28 mouse cellular contexts compared by ENCODE assay signal in the genomic region with DNA sequence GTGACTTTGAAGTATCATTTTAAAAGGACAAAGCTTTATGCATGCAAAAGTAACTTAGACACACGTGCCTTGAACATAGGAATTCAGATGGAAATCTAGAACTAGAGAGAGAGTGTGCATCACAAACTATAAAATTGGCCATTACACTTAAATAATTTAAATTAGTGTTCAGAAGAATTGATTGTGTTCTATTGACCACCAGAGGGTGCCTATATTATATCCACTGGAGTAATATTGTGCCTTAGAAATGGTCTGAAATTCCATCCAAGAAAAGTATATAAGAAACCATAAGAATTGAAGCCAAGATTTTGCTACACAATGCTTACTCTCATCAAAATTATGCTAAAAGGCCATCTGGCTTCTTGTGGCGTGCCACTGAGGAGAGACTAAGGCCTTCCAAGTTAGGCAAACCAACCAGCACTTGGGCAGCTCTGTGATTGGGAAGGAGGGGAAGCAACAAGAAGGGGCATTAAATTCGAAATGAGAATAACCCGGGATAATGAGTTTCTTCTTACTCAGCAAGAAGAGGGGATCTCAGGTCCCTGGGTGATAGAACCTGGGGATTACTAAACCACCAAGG. TPM values are rescaled to one million over a fixed set of nuclear protein-coding genes. Genes with fewer than 3 reads are reported as not detected.
DNase-seq lines count a peak whose midpoint lies in the region; ATAC-seq and TF ChIP-seq lines count a peak whose summit lies in the region.
"Had no signal": no experiment of that assay in that cellular context is flagged by ENCODE, and none has a peak within 500 bp of the region (broad histone marks: within the 10 kb centered on the region; RNA-seq: fewer than 3 reads in every experiment).

No protein-coding gene starts in this region.

- peak; percentile 37 for DNase-seq in hindbrain, postnatal 0 days (ENCODE audit: low spot score)
- DNase-seq in hindbrain, embryonic 11.5 days (ENCODE audit: low spot score) = no peak
- DNase-seq in midbrain, embryonic 14.5 days = peak; percentile 40
- peak; percentile 62 for DNase-seq in forebrain, postnatal 0 days
- DNase-seq in urinary bladder, postnatal 4 days (ENCODE audit: low spot score in 2 of 2) = no peak
- DNase-seq: adrenal gland, adult 8-10 months; cerebellum, adult 18-20 months; embryo, embryonic 11 days; gastrocnemius, postnatal 10 days; heart, postnatal 4 days; kidney, adult 2 months; lung, adult 2 months; thymus, adult 2 months; thymus, postnatal 4 days had no signal

- no peak for ATAC-seq in forebrain, embryonic 15.5 days (replicated peaks)
- ATAC-seq in forebrain, embryonic 12.5 days (ENCODE audit: low FRiP score) = no peak
- ATAC-seq in hindbrain, postnatal 0 days = no peak
- no peak for ATAC-seq in hindbrain, embryonic 11.5 days (ENCODE audit: low FRiP score)
- ATAC-seq in midbrain, embryonic 14.5 days (ENCODE audit: low FRiP score, low TSS enrichment) = no peak
- ATAC-seq in midbrain, embryonic 16.5 days = no peak
- no peak for ATAC-seq in forebrain, postnatal 0 days
- ATAC-seq: activated CD4-positive, CD25-positive, alpha-beta regulatory T cell, adult 4 months; liver, embryonic 12.5 days had no signal

- no peak overlapping the region for H3K9ac ChIP-seq in forebrain, embryonic 15.5 days (replicated peaks)
- no peak overlapping the region for H3K9ac ChIP-seq in forebrain, embryonic 12.5 days
- H3K9ac ChIP-seq in hindbrain, postnatal 0 days (replicated peaks; ENCODE audit: low read length) = no peak overlapping the region
- H3K9ac ChIP-seq in hindbrain, embryonic 11.5 days (ENCODE audit: low read depth, low read length) = no peak overlapping the region
- no peak overlapping the region for H3K9ac ChIP-seq in midbrain, embryonic 14.5 days (replicated peaks; ENCODE audit: low read length)
- no peak overlapping the region for H3K9ac ChIP-seq in midbrain, embryonic 16.5 days (ENCODE audit: low read depth, low read length)
- H3K9ac ChIP-seq in forebrain, postnatal 0 days = no peak overlapping the region
- H3K9ac ChIP-seq: embryonic facial prominence, embryonic 13.5 days; heart, embryonic 12.5 days; limb, embryonic 13.5 days; liver, embryonic 12.5 days; neural tube, embryonic 15.5 days had no signal

- H3K4me1 ChIP-seq in forebrain, embryonic 15.5 days = peaks cover 61% of the 10 kb centered on the region
- H3K4me1 ChIP-seq in forebrain, embryonic 12.5 days = peaks cover 36% of the 10 kb centered on the region
- H3K4me1 ChIP-seq in hindbrain, postnatal 0 days (ENCODE audit: insufficient read depth, low read length) = peaks cover 9% of the 10 kb centered on the region
- no peaks in the 10 kb centered on the region for H3K4me1 ChIP-seq in hindbrain, embryonic 11.5 days (replicated peaks; ENCODE audit: control insufficient read depth, insufficient read depth, low read length)
- peaks cover 15% of the 10 kb centered on the region for H3K4me1 ChIP-seq in midbrain, embryonic 14.5 days (ENCODE audit: control insufficient read depth, insufficient read depth, low read length)
- H3K4me1 ChIP-seq in midbrain, embryonic 16.5 days (ENCODE audit: control insufficient read depth, insufficient read depth, low read length) = peaks cover 19% of the 10 kb centered on the region
- H3K4me1 ChIP-seq in forebrain, postnatal 0 days (ENCODE audit: insufficient read depth) = peaks cover 24% of the 10 kb centered on the region; the same call in 1 of the 2 replicates

- H3K27me3 ChIP-seq in forebrain, embryonic 15.5 days = no peaks in the 10 kb centered on the region
- no peaks in the 10 kb centered on the region for H3K27me3 ChIP-seq in forebrain, embryonic 12.5 days
- H3K27me3 ChIP-seq in hindbrain, postnatal 0 days (ENCODE audit: insufficient read depth, low read length) = no peaks in the 10 kb centered on the region
- H3K27me3 ChIP-seq in hindbrain, embryonic 11.5 days (ENCODE audit: control insufficient read depth, insufficient read depth, low read length) = no peaks in the 10 kb centered on the region
- no peaks in the 10 kb centered on the region for H3K27me3 ChIP-seq in midbrain, embryonic 14.5 days (ENCODE audit: control insufficient read depth, insufficient read depth, low read length)
- no peaks in the 10 kb centered on the region for H3K27me3 ChIP-seq in midbrain, embryonic 16.5 days (ENCODE audit: control insufficient read depth, insufficient read depth, low read depth, low read length)
- H3K27me3 ChIP-seq in forebrain, postnatal 0 days (ENCODE audit: insufficient read depth, low read length) = no peaks in the 10 kb centered on the region
- H3K27me3 ChIP-seq: heart, embryonic 12.5 days; limb, embryonic 13.5 days; neural tube, embryonic 15.5 days had no signal

- peak; percentile 42 for TF ChIP-seq CTCF in hindbrain, postnatal 0 days (IDR thresholded peaks at IDR 0.05; ENCODE audit: low read depth)
- TF ChIP-seq CTCF in forebrain, postnatal 0 days (IDR thresholded peaks at IDR 0.05; ENCODE audit: low read depth) = no peak

- H3K4me3 ChIP-seq in forebrain, embryonic 15.5 days = no peak overlapping the region
- H3K4me3 ChIP-seq in forebrain, embryonic 12.5 days (replicated peaks) = no peak overlapping the region
- no peak overlapping the region for H3K4me3 ChIP-seq in hindbrain, postnatal 0 days (ENCODE audit: low read length)
- no peak overlapping the region for H3K4me3 ChIP-seq in hindbrain, embryonic 11.5 days (ENCODE audit: low read depth, low read length)
- no peak overlapping the region for H3K4me3 ChIP-seq in midbrain, embryonic 14.5 days (replicated peaks; ENCODE audit: low read depth, low read length)
- H3K4me3 ChIP-seq in midbrain, embryonic 16.5 days (ENCODE audit: low read depth, low read length) = no peak overlapping the region
- no peak overlapping the region for H3K4me3 ChIP-seq in forebrain, postnatal 0 days (ENCODE audit: low read depth, low read length)
- H3K4me3 ChIP-seq: embryonic facial prominence, embryonic 13.5 days; erythroblast, embryonic 14.5 days; heart, embryonic 12.5 days; limb, embryonic 13.5 days; liver, embryonic 12.5 days; neural tube, embryonic 15.5 days had no signal

- WGBS in forebrain, embryonic 15.5 days = 42% methylated on average over 4 of the region's 4 CpGs
- WGBS in forebrain, embryonic 12.5 days = 72% methylated on average over 4 of the region's 4 CpGs
- 45% methylated on average over 4 of the region's 4 CpGs for WGBS in hindbrain, postnatal 0 days
- WGBS in hindbrain, embryonic 11.5 days = 82% methylated on average over 4 of the region's 4 CpGs
- WGBS in midbrain, embryonic 14.5 days = 50% methylated on average over 4 of the region's 4 CpGs
- WGBS in midbrain, embryonic 16.5 days = 48% methylated on average over 4 of the region's 4 CpGs
- 30% methylated on average over 4 of the region's 4 CpGs for WGBS in forebrain, postnatal 0 days

- H3K36me3 ChIP-seq in forebrain, embryonic 15.5 days = no peaks in the 10 kb centered on the region
- no peaks in the 10 kb centered on the region for H3K36me3 ChIP-seq in forebrain, embryonic 12.5 days (replicated peaks)
- H3K36me3 ChIP-seq in hindbrain, postnatal 0 days (ENCODE audit: insufficient read depth, low read length) = no peaks in the 10 kb centered on the region
- no peaks in the 10 kb centered on the region for H3K36me3 ChIP-seq in hindbrain, embryonic 11.5 days (ENCODE audit: control insufficient read depth, insufficient read depth, low read length)
- H3K36me3 ChIP-seq in midbrain, embryonic 14.5 days (ENCODE audit: control insufficient read depth, insufficient read depth, low read length) = no peaks in the 10 kb centered on the region
- H3K36me3 ChIP-seq in midbrain, embryonic 16.5 days (ENCODE audit: control insufficient read depth, insufficient read depth, low read length) = no peaks in the 10 kb centered on the region
- H3K36me3 ChIP-seq in forebrain, postnatal 0 days (ENCODE audit: insufficient read depth) = no peaks in the 10 kb centered on the region
- H3K36me3 ChIP-seq: embryonic facial prominence, embryonic 13.5 days; G1E; heart, embryonic 12.5 days; limb, embryonic 13.5 days; liver, embryonic 12.5 days; neural tube, embryonic 15.5 days had no signal

- H3K27ac ChIP-seq in forebrain, embryonic 15.5 days (replicated peaks) = peak overlapping the region; percentile 71
- no peak overlapping the region for H3K27ac ChIP-seq in forebrain, embryonic 12.5 days
- H3K27ac ChIP-seq in hindbrain, postnatal 0 days = no peak overlapping the region
- no peak overlapping the region for H3K27ac ChIP-seq in hindbrain, embryonic 11.5 days (ENCODE audit: low read depth, low read length)
- no peak overlapping the region for H3K27ac ChIP-seq in midbrain, embryonic 14.5 days (replicated peaks; ENCODE audit: low read depth, low read length)
- H3K27ac ChIP-seq in midbrain, embryonic 16.5 days (ENCODE audit: low read length) = no peak overlapping the region
- peak overlapping the region; percentile 2; the same call in 1 of the 2 replicates for H3K27ac ChIP-seq in forebrain, postnatal 0 days (ENCODE audit: low read depth, low read length)
- H3K27ac ChIP-seq: embryonic facial prominence, embryonic 13.5 days; kidney, postnatal 0 days; limb, embryonic 13.5 days; liver, embryonic 12.5 days; neural tube, embryonic 15.5 days had no signal

- H3K9me3 ChIP-seq in forebrain, embryonic 15.5 days = no peaks in the 10 kb centered on the region
- H3K9me3 ChIP-seq in forebrain, embryonic 12.5 days = no peaks in the 10 kb centered on the region
- no peaks in the 10 kb centered on the region for H3K9me3 ChIP-seq in hindbrain, postnatal 0 days (ENCODE audit: low read length)
- H3K9me3 ChIP-seq in hindbrain, embryonic 11.5 days (ENCODE audit: control insufficient read depth, low read length) = no peaks in the 10 kb centered on the region
- no peaks in the 10 kb centered on the region for H3K9me3 ChIP-seq in midbrain, embryonic 14.5 days (ENCODE audit: control insufficient read depth, low read length)
- H3K9me3 ChIP-seq in midbrain, embryonic 16.5 days (replicated peaks; ENCODE audit: control insufficient read depth, low read length, poor library complexity, severe bottlenecking) = no peaks in the 10 kb centered on the region
- H3K9me3 ChIP-seq in forebrain, postnatal 0 days (ENCODE audit: low read length) = no peaks in the 10 kb centered on the region
- H3K9me3 ChIP-seq: embryonic facial prominence, embryonic 13.5 days; G1E; heart, embryonic 12.5 days; limb, embryonic 13.5 days; liver, embryonic 12.5 days; neural tube, embryonic 15.5 days had no signal

- peak overlapping the region; percentile 25 for H3K4me2 ChIP-seq in forebrain, embryonic 15.5 days (replicated peaks)
- H3K4me2 ChIP-seq in forebrain, embryonic 12.5 days = no peak overlapping the region
- H3K4me2 ChIP-seq in hindbrain, postnatal 0 days (ENCODE audit: low read depth, low read length) = peak overlapping the region; percentile 22; the same call in 1 of the 2 replicates
- no peak overlapping the region for H3K4me2 ChIP-seq in hindbrain, embryonic 11.5 days (replicated peaks; ENCODE audit: low read depth, low read length)
- H3K4me2 ChIP-seq in midbrain, embryonic 14.5 days (ENCODE audit: low read length) = no peak overlapping the region
- no peak overlapping the region for H3K4me2 ChIP-seq in midbrain, embryonic 16.5 days (ENCODE audit: low read length)
- peak overlapping the region; percentile 19; the same call in 1 of the 2 replicates for H3K4me2 ChIP-seq in forebrain, postnatal 0 days (ENCODE audit: low read depth)
- H3K4me2 ChIP-seq: embryonic facial prominence, embryonic 13.5 days; heart, embryonic 12.5 days; limb, embryonic 13.5 days; liver, embryonic 12.5 days; neural tube, embryonic 15.5 days had no signal

RNA-seq across cellular contexts. Expression of a gene that starts 4.0 kb away (rescaled TPM):
- 87.9 and 94.9 TPM in 2 replicates for polyA plus RNA-seq in forebrain, embryonic 15.5 days (2015; fragmentation: Nextera tagmentation; extraction: Ambion mirVana)
- polyA plus RNA-seq in forebrain, embryonic 12.5 days (2016; fragmentation: Nextera tagmentation; extraction: Ambion mirVana) = 62.3 and 66.0 TPM in 2 replicates
- 95.3 and 111 TPM in 2 replicates for total RNA-seq in hindbrain, postnatal 0 days (2014; rRNA removed)
- 63.8 and 68.8 TPM in 2 replicates for polyA plus RNA-seq in hindbrain, postnatal 0 days (2015; fragmentation: Nextera tagmentation; extraction: Ambion mirVana)
- polyA plus RNA-seq in hindbrain, embryonic 11.5 days (2014; fragmentation: Nextera tagmentation; extraction: Ambion mirVana) = 87.5 and 90.3 TPM in 2 replicates
- polyA plus RNA-seq in midbrain, embryonic 14.5 days (2014; fragmentation: Nextera tagmentation; extraction: Ambion mirVana) = 105 and 129 TPM in 2 replicates
- polyA plus RNA-seq in midbrain, embryonic 16.5 days (2015; fragmentation: Nextera tagmentation; extraction: Ambion mirVana) = 84.1 and 87.2 TPM in 2 replicates
- total RNA-seq in forebrain, postnatal 0 days (2014; rRNA removed) = 136 and 157 TPM in 2 replicates
- polyA plus RNA-seq in forebrain, postnatal 0 days (2015; fragmentation: Nextera tagmentation; extraction: Ambion mirVana) = 85.5 and 102 TPM in 2 replicates
- total RNA-seq: granulocyte monocyte progenitor cell, adult 5-6 weeks; megakaryocyte, adult 5-6 weeks had no signal
- polyA plus RNA-seq: activated CD4-positive, CD25-positive, alpha-beta regulatory T cell, adult 4 months had no signal

Comparison
In these comparisons a context has a peak if more than half of its experiments do, and no peak if none do; other contexts are left out.
1. H3K27ac ChIP-seq: peak in forebrain, embryonic 15.5 days (single experiment) and forebrain, postnatal 0 days (single experiment); none in forebrain, embryonic 12.5 days (single experiment), hindbrain, postnatal 0 days (single experiment), hindbrain, embryonic 11.5 days (single experiment), midbrain, embryonic 14.5 days (single experiment) and midbrain, embryonic 16.5 days (single experiment).
2. H3K4me2 ChIP-seq: peak in forebrain, embryonic 15.5 days (single experiment), hindbrain, postnatal 0 days (single experiment) and forebrain, postnatal 0 days (single experiment); none in forebrain, embryonic 12.5 days (single experiment), hindbrain, embryonic 11.5 days (single experiment), midbrain, embryonic 14.5 days (single experiment) and midbrain, embryonic 16.5 days (single experiment).
3. DNase-seq: peak in hindbrain, postnatal 0 days (single experiment), midbrain, embryonic 14.5 days (single experiment) and forebrain, postnatal 0 days (single experiment); none in hindbrain, embryonic 11.5 days (single experiment) and urinary bladder, postnatal 4 days (0 of 2).